Mouse (Mus musculus): Measurements from ENCODE around the gene Gm19684. TPM values are rescaled to one million over a fixed set of nuclear protein-coding genes. Genes with fewer than 3 reads are reported as not detected.
"Not testable (repeated sequence)": the region's sequence is repeated elsewhere in the genome, so short reads cannot be mapped to it uniquely, and the experiment has no call there.

Gene Gm19684
- polyA plus RNA-seq, 1 experiment from 2014 or later = not detected

DNA sequence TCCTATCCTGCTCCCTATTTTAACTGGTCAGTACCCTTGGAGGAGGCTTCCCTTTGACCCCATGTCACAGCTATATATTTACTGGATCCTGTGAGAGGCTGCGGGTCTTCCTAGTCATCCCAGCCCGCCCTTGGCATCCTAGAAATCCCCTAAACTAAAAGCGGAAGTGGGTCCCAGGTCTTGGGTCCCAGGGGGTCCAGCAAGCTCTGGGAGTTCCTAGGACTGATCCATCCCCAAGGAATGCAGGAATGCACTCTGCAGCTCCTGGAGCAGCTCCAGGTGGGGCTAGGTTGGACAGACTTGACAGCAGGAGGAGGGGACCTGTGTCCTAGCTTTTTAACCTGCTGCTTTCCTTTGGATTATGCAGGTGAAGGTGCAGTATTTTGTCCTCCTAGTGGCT is 27.5 kb upstream of the Gm19684 start:
- Histone ChIP-seq H3K36me3 (ENCODE audit: control insufficient read depth, insufficient read depth, low read length) (no peaks in the 10 kb centered on the region), H3K4me1 (ENCODE audit: control insufficient read depth, insufficient read depth, low read length) (no peaks in the 10 kb centered on the region), H3K4me2 (replicated peaks; ENCODE audit: low read depth, low read length) (no peak overlapping the region), H3K27ac (ENCODE audit: low read length) (no peak overlapping the region), H3K4me3 (ENCODE audit: low read depth, low read length) (no peak overlapping the region), H3K9me3 (ENCODE audit: control insufficient read depth, low read depth, low read length) (no peaks in the 10 kb centered on the region), H3K9ac (replicated peaks; ENCODE audit: low read depth, low read length) (no peak overlapping the region), H3K27me3 (ENCODE audit: control insufficient read depth, insufficient read depth, low read length) (no peaks in the 10 kb centered on the region)
- ATAC-seq (ENCODE audit: insufficient number of reproducible peaks, insufficient read depth, low FRiP score, low read depth) = no peak
- WGBS = 34% methylated on average over 3 of the region's 3 CpGs

DNA sequence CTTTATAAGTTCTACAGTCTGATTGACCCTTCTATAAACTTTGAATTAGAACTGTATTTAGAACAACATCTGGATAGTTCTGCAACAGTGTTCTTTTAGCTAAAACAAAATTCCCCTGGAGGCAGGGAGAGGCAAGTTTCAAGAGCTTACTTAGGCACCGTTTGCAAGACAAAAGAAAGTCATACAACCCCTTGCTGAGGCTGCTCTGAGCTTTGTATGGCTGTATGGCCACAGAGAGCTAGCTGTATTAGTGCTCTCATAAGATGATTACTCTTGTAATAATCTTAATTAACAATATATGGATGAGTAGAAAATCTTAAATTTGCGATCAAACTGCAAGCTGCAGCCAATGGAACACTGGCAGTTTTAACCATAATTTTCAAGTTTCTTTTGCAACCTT is 21.9 kb upstream of the Gm19684 start:
- H3K4me1 ChIP-seq (ENCODE audit: control insufficient read depth, insufficient read depth, low read length); H3K36me3 ChIP-seq (ENCODE audit: control insufficient read depth, insufficient read depth, low read length); H3K4me3 ChIP-seq (ENCODE audit: low read depth, low read length); H3K27me3 ChIP-seq (ENCODE audit: control insufficient read depth, insufficient read depth, low read length); H3K9me3 ChIP-seq (ENCODE audit: control insufficient read depth, low read depth, low read length); H3K4me2 ChIP-seq (replicated peaks; ENCODE audit: low read depth, low read length); H3K27ac ChIP-seq (ENCODE audit: low read length); ATAC-seq (ENCODE audit: insufficient number of reproducible peaks, insufficient read depth, low FRiP score, low read depth); H3K9ac ChIP-seq (replicated peaks; ENCODE audit: low read depth, low read length): not testable (repeated sequence)
- WGBS = 64% methylated on average over 2 of the region's 2 CpGs

DNA sequence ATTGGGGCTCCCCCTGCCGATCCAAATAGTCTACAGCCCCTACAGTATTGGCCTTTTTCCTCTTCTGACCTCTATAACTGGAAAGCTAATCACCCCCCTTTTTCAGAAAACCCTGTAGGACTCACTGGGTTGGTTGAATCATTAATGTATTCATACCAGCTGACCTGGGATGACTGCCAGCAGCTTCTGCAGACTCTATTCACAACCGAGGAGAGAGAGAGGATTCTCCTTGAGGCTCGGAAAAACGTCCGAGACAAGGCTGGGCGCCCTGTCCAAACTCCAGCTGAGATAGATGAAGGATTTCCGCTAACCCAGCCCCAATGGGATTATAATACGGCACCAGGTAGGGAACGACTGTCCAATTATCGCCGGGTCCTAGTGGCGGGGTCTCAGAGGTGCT is 19.4 kb upstream of the Gm19684 start:
- WGBS = 94% methylated on average over 11 of the region's 12 CpGs
- H3K27ac ChIP-seq (ENCODE audit: low read length) = not testable (repeated sequence)

DNA sequence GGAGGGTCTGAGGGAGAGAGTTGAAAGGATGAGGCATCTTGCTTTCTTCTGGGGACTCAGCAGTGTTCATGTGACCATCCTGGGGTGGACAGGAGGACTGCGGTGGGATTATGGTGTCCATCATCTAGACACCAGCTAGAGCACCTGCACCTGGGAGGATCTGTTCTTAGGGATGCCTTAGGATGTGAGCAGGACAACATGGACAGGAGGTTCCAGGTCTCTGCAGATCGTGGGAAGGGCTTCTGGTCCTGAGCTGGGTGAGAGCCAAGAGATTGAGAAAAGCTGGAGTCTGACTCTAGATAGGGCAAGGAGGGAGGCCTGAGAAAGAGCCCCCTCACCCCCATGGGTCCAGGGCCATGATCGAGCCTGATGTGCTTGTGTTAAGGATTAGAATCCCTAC is 11.3 kb upstream of the Gm19684 start:
- not testable (repeated sequence) for H3K9ac ChIP-seq (replicated peaks; ENCODE audit: low read depth, low read length); H3K4me2 ChIP-seq (replicated peaks; ENCODE audit: low read depth, low read length); H3K36me3 ChIP-seq (ENCODE audit: control insufficient read depth, insufficient read depth, low read length); H3K27ac ChIP-seq (ENCODE audit: low read length); ATAC-seq (ENCODE audit: insufficient number of reproducible peaks, insufficient read depth, low FRiP score, low read depth); H3K9me3 ChIP-seq (ENCODE audit: control insufficient read depth, low read depth, low read length); H3K27me3 ChIP-seq (ENCODE audit: control insufficient read depth, insufficient read depth, low read length); H3K4me3 ChIP-seq (ENCODE audit: low read depth, low read length); H3K4me1 ChIP-seq (ENCODE audit: control insufficient read depth, insufficient read depth, low read length)
- WGBS = 52% methylated on average over 3 of the region's 3 CpGs

More for the DNA sequence above, 19.4 kb upstream of the Gm19684 start:
- H3K36me3 ChIP-seq (ENCODE audit: control insufficient read depth, insufficient read depth, low read length); H3K4me2 ChIP-seq (replicated peaks; ENCODE audit: low read depth, low read length); H3K4me3 ChIP-seq (ENCODE audit: low read depth, low read length); H3K9me3 ChIP-seq (ENCODE audit: control insufficient read depth, low read depth, low read length); H3K9ac ChIP-seq (replicated peaks; ENCODE audit: low read depth, low read length); H3K27me3 ChIP-seq (ENCODE audit: control insufficient read depth, insufficient read depth, low read length); ATAC-seq (ENCODE audit: insufficient number of reproducible peaks, insufficient read depth, low FRiP score, low read depth); H3K4me1 ChIP-seq (ENCODE audit: control insufficient read depth, insufficient read depth, low read length): not testable (repeated sequence)

DNA sequence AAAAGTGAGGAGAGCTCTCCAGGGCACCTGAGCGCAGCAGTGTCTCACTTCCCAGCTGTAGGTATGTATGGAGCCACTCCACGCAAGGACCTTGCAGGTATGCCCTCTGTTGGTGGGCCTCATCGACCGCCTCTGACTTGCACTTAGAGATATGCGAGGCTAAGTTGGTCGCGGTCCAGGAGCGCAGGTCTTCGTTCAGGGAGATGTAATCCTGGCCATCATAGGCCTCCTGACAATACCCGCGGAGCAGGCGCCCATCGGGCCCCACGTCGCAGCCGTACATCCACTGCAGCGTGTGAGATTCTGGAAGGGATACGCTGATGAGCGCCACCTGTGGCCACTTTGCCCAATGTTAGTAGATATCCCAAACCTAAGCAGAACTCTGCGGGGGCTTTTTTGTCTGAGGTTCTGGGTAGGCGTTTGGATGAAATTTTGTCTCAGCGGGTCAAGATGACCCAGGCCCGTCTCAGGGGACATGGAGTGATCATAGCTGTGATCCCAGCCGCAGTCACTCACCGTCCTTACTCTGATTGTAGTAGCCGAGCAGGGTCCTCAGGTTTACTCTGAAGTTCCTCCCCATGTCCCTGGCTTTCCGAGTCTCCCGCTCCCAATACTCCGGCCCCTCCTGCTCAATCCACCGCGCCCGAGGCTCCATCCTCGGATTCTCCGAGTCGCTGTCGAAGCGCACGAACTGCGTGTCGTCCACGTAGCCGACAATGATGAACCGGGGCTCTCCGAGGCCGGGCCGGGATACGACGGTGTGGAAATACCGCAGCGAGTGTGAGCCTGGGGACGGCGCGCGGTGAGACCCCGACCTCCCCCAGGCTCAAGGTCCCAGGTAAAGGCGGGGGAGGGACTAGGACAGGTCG is 10.6 kb upstream of the Gm19684 start:
- not testable (repeated sequence) for H3K27ac ChIP-seq (ENCODE audit: low read length); H3K4me1 ChIP-seq (ENCODE audit: control insufficient read depth, insufficient read depth, low read length); H3K27me3 ChIP-seq (ENCODE audit: control insufficient read depth, insufficient read depth, low read length); H3K9me3 ChIP-seq (ENCODE audit: control insufficient read depth, low read depth, low read length); H3K9ac ChIP-seq (replicated peaks; ENCODE audit: low read depth, low read length); H3K36me3 ChIP-seq (ENCODE audit: control insufficient read depth, insufficient read depth, low read length)
- under 1% methylated on average over 57 of the region's 57 CpGs for WGBS
- H3K4me2 ChIP-seq (replicated peaks; ENCODE audit: low read depth, low read length) = peak overlapping the region; percentile 72
- peak overlapping the region; percentile 31 for H3K4me3 ChIP-seq (ENCODE audit: low read depth, low read length)
- ATAC-seq (ENCODE audit: insufficient number of reproducible peaks, insufficient read depth, low FRiP score, low read depth) = peak; percentile 53

DNA sequence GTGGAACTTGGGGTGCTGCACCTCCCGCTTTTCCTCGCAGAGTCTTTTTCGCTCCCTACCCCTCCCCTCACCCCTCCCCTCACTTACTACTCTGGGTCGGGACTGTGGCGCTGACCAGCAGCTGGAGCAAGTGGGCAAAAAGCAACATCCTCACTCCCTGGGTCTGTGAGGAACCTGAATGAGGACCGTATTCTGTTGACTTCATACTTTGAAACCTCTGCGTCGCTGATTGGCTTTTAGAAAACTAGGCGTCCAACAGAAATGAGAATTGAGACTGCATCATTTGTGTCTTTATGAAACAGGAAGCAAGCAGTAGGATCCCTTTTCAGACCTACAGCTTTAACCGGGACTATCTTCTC is 10.0 kb upstream of the Gm19684 start:
- H3K4me2 ChIP-seq (replicated peaks; ENCODE audit: low read depth, low read length) = peak overlapping the region; percentile 72

DNA sequence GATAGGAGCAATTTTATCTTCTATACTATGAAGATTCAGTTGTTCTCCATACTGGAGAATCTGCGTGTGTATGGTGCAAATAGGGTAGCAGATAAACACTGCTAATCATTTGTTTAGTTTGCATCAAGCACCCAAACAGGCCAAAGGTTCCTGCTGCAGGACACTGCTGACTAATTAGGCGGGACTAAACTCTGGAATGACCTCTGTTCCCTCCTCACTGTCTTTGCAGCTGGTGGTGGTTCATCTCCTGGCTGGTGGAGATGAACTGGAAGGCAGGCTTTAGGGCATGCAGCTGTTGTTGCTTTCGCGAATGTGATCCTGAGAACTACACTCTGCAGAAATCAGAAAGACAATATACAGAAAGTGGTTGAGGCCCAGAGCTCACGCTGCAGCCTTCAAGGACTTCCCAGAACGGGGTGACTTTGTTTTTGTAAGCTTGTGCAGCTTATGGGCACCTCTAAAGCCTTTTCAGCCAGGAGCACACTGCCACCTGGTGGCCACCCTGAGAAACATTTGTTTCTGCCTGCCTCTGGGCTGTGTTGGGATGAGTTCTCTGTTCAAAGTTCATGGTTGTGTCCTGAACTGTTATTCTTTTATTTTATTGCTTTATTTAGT is 7.4 kb upstream of the Gm19684 start:
- H3K4me1 ChIP-seq (ENCODE audit: control insufficient read depth, insufficient read depth, low read length); H3K27ac ChIP-seq (ENCODE audit: low read length); H3K27me3 ChIP-seq (ENCODE audit: control insufficient read depth, insufficient read depth, low read length); H3K9ac ChIP-seq (replicated peaks; ENCODE audit: low read depth, low read length); H3K36me3 ChIP-seq (ENCODE audit: control insufficient read depth, insufficient read depth, low read length); H3K4me3 ChIP-seq (ENCODE audit: low read depth, low read length); H3K4me2 ChIP-seq (replicated peaks; ENCODE audit: low read depth, low read length); ATAC-seq (ENCODE audit: insufficient number of reproducible peaks, insufficient read depth, low FRiP score, low read depth); H3K9me3 ChIP-seq (ENCODE audit: control insufficient read depth, low read depth, low read length): not testable (repeated sequence)
- WGBS = 14% methylated on average over 6 of the region's 6 CpGs

More for the DNA sequence above, 10.0 kb upstream of the Gm19684 start:
- ATAC-seq (ENCODE audit: insufficient number of reproducible peaks, insufficient read depth, low FRiP score, low read depth) = 0 out of 2 replicates have a peak, but pooled peaks have one; percentile 18
- not testable (repeated sequence) for H3K9ac ChIP-seq (replicated peaks; ENCODE audit: low read depth, low read length); H3K4me1 ChIP-seq (ENCODE audit: control insufficient read depth, insufficient read depth, low read length); H3K9me3 ChIP-seq (ENCODE audit: control insufficient read depth, low read depth, low read length); H3K36me3 ChIP-seq (ENCODE audit: control insufficient read depth, insufficient read depth, low read length); H3K27me3 ChIP-seq (ENCODE audit: control insufficient read depth, insufficient read depth, low read length); H3K27ac ChIP-seq (ENCODE audit: low read length)
- WGBS = 2% methylated on average over 10 of the region's 10 CpGs
- peak overlapping the region; percentile 31 for H3K4me3 ChIP-seq (ENCODE audit: low read depth, low read length)

DNA sequence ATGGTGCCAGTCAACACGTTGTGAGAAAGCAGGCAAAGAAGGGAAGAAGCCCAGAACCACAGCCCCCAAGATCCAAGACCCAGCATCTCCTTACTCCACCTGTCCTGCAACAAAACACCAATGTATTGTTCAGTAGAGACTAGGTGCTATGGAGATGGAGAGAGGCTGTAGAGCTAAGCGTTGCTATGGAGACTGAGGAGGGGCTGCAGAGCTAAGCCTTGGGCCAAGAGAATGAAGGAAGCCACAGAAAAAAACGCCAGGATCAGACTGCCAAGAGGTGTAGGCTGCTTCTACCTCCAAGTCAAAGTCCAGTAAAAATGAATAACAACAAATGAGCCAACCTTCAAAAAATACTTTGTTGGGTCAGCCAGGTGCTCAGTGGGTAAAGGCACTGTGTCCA is 4.9 kb upstream of the Gm19684 start:
- 26% methylated on average over 3 of the region's 3 CpGs for WGBS
- not testable (repeated sequence) for H3K9ac ChIP-seq (replicated peaks; ENCODE audit: low read depth, low read length); ATAC-seq (ENCODE audit: insufficient number of reproducible peaks, insufficient read depth, low FRiP score, low read depth)

More for the DNA sequence above, 4.9 kb upstream of the Gm19684 start:
- not testable (repeated sequence) for H3K4me3 ChIP-seq (ENCODE audit: low read depth, low read length); H3K9me3 ChIP-seq (ENCODE audit: control insufficient read depth, low read depth, low read length); H3K36me3 ChIP-seq (ENCODE audit: control insufficient read depth, insufficient read depth, low read length); H3K27me3 ChIP-seq (ENCODE audit: control insufficient read depth, insufficient read depth, low read length); H3K4me1 ChIP-seq (ENCODE audit: control insufficient read depth, insufficient read depth, low read length); H3K4me2 ChIP-seq (replicated peaks; ENCODE audit: low read depth, low read length); H3K27ac ChIP-seq (ENCODE audit: low read length)
